Mouse (Mus musculus) heart, embryonic 10.5 days (tissue): ENCODE results near the gene Rnpepl1. TPM values are rescaled to one million over a fixed set of nuclear protein-coding genes. Genes with fewer than 3 reads are reported as not detected.
"Not testable (repeated sequence)": the region's sequence is repeated elsewhere in the genome, so short reads cannot be mapped to it uniquely, and the experiment has no call there.

Experiments
- DNase-seq: peaks from one replicate; pipeline ENCODE4 v3.0.0-alpha.2; 2017; ENCODE audit warnings: low spot score
- H3K27ac ChIP-seq: fragments of 300-500 bp; sonication (generic); 2 replicates; pipeline ENCODE4 v1.5.1; 2016; ENCODE audit warnings: mild to moderate bottlenecking
- H3K27me3 ChIP-seq: fragments of 300-500 bp; sonication (generic); 2 replicates; pipeline ENCODE4 v1.6.1; 2016; ENCODE audit warnings: mild to moderate bottlenecking; ENCODE audit not compliant: poor library complexity, insufficient read depth, severe bottlenecking
- H3K36me3 ChIP-seq: fragments of 300-500 bp; sonication (generic); 2 replicates; pipeline ENCODE4 v1.6.1; 2016; ENCODE audit warnings: mild to moderate bottlenecking, moderate library complexity
- H3K4me1 ChIP-seq: fragments of 300-500 bp; sonication (generic); 2 replicates; pipeline ENCODE4 v1.6.1; 2016; ENCODE audit warnings: mild to moderate bottlenecking
- H3K4me3 ChIP-seq: fragments of 300-500 bp; sonication (generic); 2 replicates; pipeline ENCODE4 v1.5.1; 2016; ENCODE audit warnings: mild to moderate bottlenecking, moderate library complexity
- H3K9me3 ChIP-seq: fragments of 300-500 bp; sonication (generic); 2 replicates; pipeline ENCODE4 v1.6.1; 2016; ENCODE audit warnings: mild to moderate bottlenecking, moderate library complexity
- WGBS: fragments of 180-500 bp; shearing (Covaris S2); methylation state at CpG from one replicate; pipeline ENCODE4 v1.1.7; 2016; 5-methylcytosine and 5-hydroxymethylcytosine counted together
- polyA plus RNA-seq: library from polyadenylated mRNA; unstranded; fragments of >200 nt; fragmentation: Nextera tagmentation; extraction: Ambion mirVana; gene quantifications from 2 replicates; pipeline ENCODE4 v1.2.1, GENCODE M21; 2016

Gene Rnpepl1
- polyA plus RNA-seq, 1 experiment from 2014 or later = 25.9 TPM

- under 1% methylated on average over 45 of the region's 45 CpGs for WGBS
- Histone ChIP-seq H3K4me3 (peak within 1 kb of the TSS; percentile 88), H3K9me3 (no peaks in the 10 kb centered on the region), H3K36me3 (peaks cover 16% of the 10 kb centered on the region), H3K27ac (peak within 1 kb of the TSS; percentile 93), H3K4me1 (peaks cover 24% of the 10 kb centered on the region), H3K27me3 (peaks cover 12% of the 10 kb centered on the region; the same call in 1 of the 2 replicates)
- peak; percentile 99 for DNase-seq
Measured at GRCm38 (mm10) chr1:92934182-92934827, 23.7 kb downstream of the Rnpepl1 start, which contains the start of gene Capn10. Gene Capn10 (plus strand): TSS chr1:92934376.

- no peak for DNase-seq
- peaks cover 26% of the 10 kb centered on the region for H3K36me3 ChIP-seq
- H3K27me3 ChIP-seq = peaks cover 7% of the 10 kb centered on the region; the same call in 1 of the 2 replicates
- H3K27ac ChIP-seq = peak overlapping the region; percentile 93
- H3K4me3 ChIP-seq = peak overlapping the region; percentile 88
- H3K4me1 ChIP-seq = peaks cover 24% of the 10 kb centered on the region
- no peaks in the 10 kb centered on the region for H3K9me3 ChIP-seq
- 23% methylated on average over 10 of the region's 10 CpGs for WGBS
Measured at GRCm38 (mm10) chr1:92935054-92935962, 24.7 kb downstream of the Rnpepl1 start.

- Histone ChIP-seq H3K4me3 (no peak overlapping the region), H3K36me3 (peaks cover 31% of the 10 kb centered on the region), H3K27me3 (peaks cover 7% of the 10 kb centered on the region; the same call in 1 of the 2 replicates), H3K4me1 (peaks cover 24% of the 10 kb centered on the region), H3K9me3 (no peaks in the 10 kb centered on the region), H3K27ac (no peak overlapping the region)
- DNase-seq = no peak
- WGBS = 55% methylated on average over 2 of the region's 2 CpGs
Measured at GRCm38 (mm10) chr1:92935977-92936376, 25.4 kb downstream of the Rnpepl1 start.

- Histone ChIP-seq H3K27me3 (peaks cover 7% of the 10 kb centered on the region; the same call in 1 of the 2 replicates), H3K27ac (no peak overlapping the region), H3K4me3 (no peak overlapping the region), H3K4me1 (peaks cover 24% of the 10 kb centered on the region), H3K36me3 (peaks cover 34% of the 10 kb centered on the region), H3K9me3 (no peaks in the 10 kb centered on the region)
- DNase-seq = no peak
- 87% methylated on average over 3 of the region's 3 CpGs for WGBS
Measured at GRCm38 (mm10) chr1:92936467-92936866, 25.9 kb downstream of the Rnpepl1 start.

GRCm38 (mm10) chr1:92937797-92938196, 27.2 kb downstream of the Rnpepl1 start:
- peaks cover 24% of the 10 kb centered on the region for H3K4me1 ChIP-seq
- no peaks in the 10 kb centered on the region for H3K27me3 ChIP-seq
- no peaks in the 10 kb centered on the region for H3K9me3 ChIP-seq
- WGBS = 88% methylated on average over 3 of the region's 3 CpGs
- H3K36me3 ChIP-seq = peaks cover 44% of the 10 kb centered on the region
- no peak overlapping the region for H3K4me3 ChIP-seq
- H3K27ac ChIP-seq = no peak overlapping the region
- DNase-seq = no peak

- H3K27ac ChIP-seq = no peak overlapping the region
- no peaks in the 10 kb centered on the region for H3K27me3 ChIP-seq
- no peak for DNase-seq
- 89% methylated on average over 4 of the region's 4 CpGs for WGBS
- H3K36me3 ChIP-seq = peaks cover 62% of the 10 kb centered on the region
- H3K4me3 ChIP-seq = no peak overlapping the region
- peaks cover 16% of the 10 kb centered on the region for H3K4me1 ChIP-seq
- no peaks in the 10 kb centered on the region for H3K9me3 ChIP-seq
Measured at GRCm38 (mm10) chr1:92939746-92940145, 29.2 kb downstream of the Rnpepl1 start.

- Histone ChIP-seq H3K4me3 (no peak overlapping the region), H3K9me3 (no peaks in the 10 kb centered on the region), H3K4me1 (no peaks in the 10 kb centered on the region), H3K27me3 (no peaks in the 10 kb centered on the region), H3K36me3 (peaks cover 92% of the 10 kb centered on the region), H3K27ac (no peak overlapping the region)
- 90% methylated on average over 19 of the region's 19 CpGs for WGBS
- DNase-seq = no peak
Measured at GRCm38 (mm10) chr1:92943219-92943989, 32.8 kb downstream of the Rnpepl1 start.

GRCm38 (mm10) chr1:92947966-92948365, 37.4 kb downstream of the Rnpepl1 start:
- Histone ChIP-seq H3K4me3 (no peak overlapping the region), H3K9me3 (no peaks in the 10 kb centered on the region), H3K27me3 (no peaks in the 10 kb centered on the region), H3K36me3 (peaks cover 57% of the 10 kb centered on the region), H3K4me1 (no peaks in the 10 kb centered on the region), H3K27ac (no peak overlapping the region)
- no peak for DNase-seq
- 91% methylated on average over 3 of the region's 3 CpGs for WGBS

GRCm38 (mm10) chr1:92949426-92949825, 38.8 kb downstream of the Rnpepl1 start:
- WGBS = 46% methylated on average over 6 of the region's 6 CpGs
- Histone ChIP-seq H3K27me3 (no peaks in the 10 kb centered on the region), H3K27ac (no peak overlapping the region), H3K4me1 (no peaks in the 10 kb centered on the region), H3K4me3 (no peak overlapping the region), H3K9me3 (no peaks in the 10 kb centered on the region), H3K36me3 (peaks cover 44% of the 10 kb centered on the region)
- DNase-seq = no peak

- peaks cover 33% of the 10 kb centered on the region for H3K36me3 ChIP-seq
- DNase-seq = no peak
- no peaks in the 10 kb centered on the region for H3K4me1 ChIP-seq
- H3K27ac ChIP-seq = no peak within 1 kb of the TSS
- no peaks in the 10 kb centered on the region for H3K9me3 ChIP-seq
- no peaks in the 10 kb centered on the region for H3K27me3 ChIP-seq
- 60% methylated on average over 5 of the region's 5 CpGs for WGBS
- no peak within 1 kb of the TSS for H3K4me3 ChIP-seq
Measured at GRCm38 (mm10) chr1:92950607-92951006, 40.0 kb downstream of the Rnpepl1 start, which contains the start of gene Gpr35. Gene Gpr35 (plus strand): TSS chr1:92950865.

- H3K36me3 ChIP-seq = peaks cover 2% of the 10 kb centered on the region; the same call in 1 of the 2 replicates
- no peak overlapping the region for H3K27ac ChIP-seq
- no peaks in the 10 kb centered on the region for H3K27me3 ChIP-seq
- 65% methylated on average over 2 of the region's 2 CpGs for WGBS
- DNase-seq = no peak
- no peak overlapping the region for H3K4me3 ChIP-seq
- H3K9me3 ChIP-seq = no peaks in the 10 kb centered on the region
- H3K4me1 ChIP-seq = no peaks in the 10 kb centered on the region
Measured at GRCm38 (mm10) chr1:92953641-92954040, 43.1 kb downstream of the Rnpepl1 start.

- WGBS = 6% methylated on average over 11 of the region's 11 CpGs
- DNase-seq, H3K27me3 ChIP-seq, H3K36me3 ChIP-seq, H3K4me1 ChIP-seq, H3K27ac ChIP-seq, H3K9me3 ChIP-seq: not testable (repeated sequence)
- peak overlapping the region; percentile 32; the same call in 1 of the 2 replicates for H3K4me3 ChIP-seq
Measured at GRCm38 (mm10) chr1:92956571-92957335, 46.2 kb downstream of the Rnpepl1 start.
